Mouse (Mus musculus): ENCODE measurements around the gene Bpifa1.
"Not testable (repeated sequence)": the region's sequence is repeated elsewhere in the genome, so short reads cannot be mapped to it uniquely, and the experiment has no call there.

The Bpifa1 gene

DNA sequence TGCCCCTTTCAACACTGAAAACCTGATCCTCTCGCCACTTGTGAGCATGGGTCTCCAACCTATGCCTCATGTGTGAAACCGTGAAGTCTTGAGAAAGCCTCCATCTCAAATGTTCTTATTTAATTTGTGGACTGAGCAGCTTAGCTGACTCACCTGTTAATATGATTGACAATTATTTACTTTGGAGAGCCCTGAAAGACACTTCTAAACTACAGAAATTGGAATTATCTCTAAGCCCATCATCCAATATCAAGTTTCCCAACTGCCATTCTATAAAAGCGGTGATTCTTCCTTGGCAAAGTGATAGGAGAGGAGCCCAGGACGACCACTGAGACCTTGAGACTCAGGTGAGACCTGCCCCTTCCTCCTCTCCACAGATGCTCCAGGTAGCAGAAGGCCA lies at the start of gene Bpifa1:
Gene Bpifa1, plus strand, starts transcription at position 301 of the 400 bp plus-strand sequence.
- in situ Hi-C loops (cut with MboI, MseI) = no loop called here

GRCm38 (mm10) chr2:154097734-154098133 lies 44.9 kb upstream of the Bpifa1 start:
- in situ Hi-C loops (cut with MboI, MseI) = no loop called here

GRCm38 (mm10) chr2:154117381-154117780 lies 25.3 kb upstream of the Bpifa1 start:
- in situ Hi-C loops (cut with MboI, MseI) = no loop called here

DNA sequence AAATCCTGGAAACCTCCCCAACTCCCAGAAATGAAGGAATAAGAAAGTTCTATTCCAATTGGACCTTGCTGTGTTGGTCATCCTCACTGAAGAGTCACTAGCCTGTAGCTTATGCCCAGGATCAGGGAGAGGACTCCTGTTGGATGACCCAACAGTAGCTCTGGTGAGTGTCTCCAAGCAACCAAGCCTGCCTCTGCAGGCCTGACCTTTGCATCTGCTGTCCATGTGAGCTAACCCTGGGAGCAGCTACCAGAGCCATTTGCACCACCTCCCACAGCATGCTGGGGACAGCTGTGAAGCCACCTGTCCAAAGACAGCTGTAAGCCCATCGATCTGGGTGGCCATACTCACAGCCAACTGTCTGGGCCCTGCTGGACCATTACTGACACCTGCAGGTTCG lies 12.6 kb upstream of the Bpifa1 start, which contains the start of gene Bpifa3:
Gene Bpifa3, plus strand, starts transcription at position 217 of the 400 bp plus-strand sequence.
- in situ Hi-C loops (cut with MboI, MseI) = no loop called here

DNA sequence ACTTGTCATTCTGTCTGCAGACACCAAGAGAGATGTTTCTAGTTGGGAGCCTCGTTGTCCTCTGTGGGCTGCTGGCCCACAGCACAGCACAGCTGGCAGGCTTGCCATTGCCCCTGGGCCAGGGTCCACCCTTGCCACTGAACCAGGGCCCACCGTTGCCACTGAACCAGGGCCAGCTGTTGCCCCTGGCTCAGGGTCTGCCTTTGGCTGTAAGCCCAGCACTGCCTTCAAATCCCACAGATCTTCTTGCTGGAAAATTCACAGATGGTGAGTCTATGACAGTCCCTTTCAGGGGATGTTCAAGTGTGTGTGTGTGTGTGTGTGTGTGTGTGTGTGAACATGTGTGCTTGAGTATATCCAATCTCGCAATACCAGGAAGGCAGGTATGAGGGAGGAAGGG lies 1.1 kb downstream of the Bpifa1 start:
- in situ Hi-C loops (cut with MboI, MseI) = no loop called here

- in situ Hi-C loops (cut with MboI, MseI) = no loop called here
These were observed 4.8 kb downstream of the Bpifa1 start for GRCm38 (mm10) chr2:154147496-154147895.

- in situ Hi-C loops (cut with MboI, MseI) = no loop called here
These were observed 15.8 kb downstream of the Bpifa1 start for GRCm38 (mm10) chr2:154158433-154158832.

- in situ Hi-C loops (cut with MboI, MseI) = no loop called here
These were observed 19.6 kb downstream of the Bpifa1 start, which contains the start of gene Bpifa5 for GRCm38 (mm10) chr2:154162307-154162706. TSS of gene Bpifa5 (plus strand) at chr2:154162607.

DNA sequence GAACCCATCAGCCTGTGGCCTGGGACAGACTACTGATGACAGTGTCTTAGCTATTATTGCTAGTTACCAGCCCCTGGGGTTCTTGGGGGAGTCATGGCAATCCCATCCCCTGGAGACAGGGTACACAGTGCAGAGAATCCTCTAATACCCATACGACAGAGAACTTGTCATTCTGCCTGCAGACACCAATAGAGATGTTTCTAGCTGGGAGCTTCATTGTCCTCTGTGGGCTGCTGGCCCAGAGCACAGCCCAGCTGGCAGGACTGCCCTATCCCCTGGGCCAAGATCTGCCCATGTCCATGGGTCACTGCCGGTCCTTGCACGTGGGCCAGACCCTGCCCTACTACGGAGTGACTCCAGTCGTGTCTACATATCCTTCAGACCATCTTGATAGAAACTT lies 20.6 kb downstream of the Bpifa1 start:
- in situ Hi-C loops (cut with MboI, MseI) = no loop called here

GRCm38 (mm10) chr2:154169172-154169571 lies 26.5 kb downstream of the Bpifa1 start:
- in situ Hi-C loops (cut with MboI, MseI) = no loop called here

DNA sequence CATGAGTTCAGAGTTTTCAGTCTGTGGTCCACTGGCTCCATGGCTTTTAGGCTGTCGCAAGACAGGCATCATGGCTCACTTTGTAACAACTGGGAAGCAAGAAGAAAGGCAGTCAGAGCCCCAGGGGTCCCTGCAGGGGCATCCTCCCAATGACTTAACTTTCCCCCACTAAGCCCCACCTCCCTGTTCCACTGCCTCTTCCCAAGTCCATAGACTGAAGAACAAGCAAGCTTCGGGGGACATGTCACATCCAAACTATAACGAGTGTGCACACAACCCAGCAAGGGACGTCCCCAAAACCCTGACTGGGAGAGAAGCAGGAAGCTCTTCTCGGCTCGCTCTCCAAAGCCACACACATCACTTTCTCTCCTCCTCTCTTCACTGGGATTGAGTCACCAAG lies 28.9 kb downstream of the Bpifa1 start:
- in situ Hi-C loops (cut with MboI, MseI) = no loop called here

GRCm38 (mm10) chr2:154173313-154173712 lies 30.6 kb downstream of the Bpifa1 start:
- in situ Hi-C loops (cut with MboI, MseI) = no loop called here

DNA sequence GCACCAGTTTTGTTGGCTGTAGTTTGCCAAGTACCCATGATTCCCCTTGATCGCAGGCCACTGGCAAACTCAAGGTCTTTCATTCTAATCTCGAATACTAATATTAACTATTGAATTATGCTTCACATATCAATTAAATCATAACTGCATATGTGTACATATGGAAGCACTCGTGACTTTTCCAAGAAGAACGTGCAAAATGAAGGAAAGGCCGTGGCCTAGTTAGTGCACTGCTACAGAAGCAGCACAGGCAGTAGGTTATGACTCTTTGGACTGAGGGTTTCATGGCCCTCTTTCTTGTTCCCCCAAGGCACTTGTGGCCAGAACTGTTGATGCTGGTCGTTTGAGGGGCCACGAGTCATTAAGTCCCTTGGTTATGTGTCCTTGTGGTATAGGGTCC lies 39.2 kb downstream of the Bpifa1 start:
- in situ Hi-C loops (cut with MboI, MseI) = not testable (repeated sequence)

DNA sequence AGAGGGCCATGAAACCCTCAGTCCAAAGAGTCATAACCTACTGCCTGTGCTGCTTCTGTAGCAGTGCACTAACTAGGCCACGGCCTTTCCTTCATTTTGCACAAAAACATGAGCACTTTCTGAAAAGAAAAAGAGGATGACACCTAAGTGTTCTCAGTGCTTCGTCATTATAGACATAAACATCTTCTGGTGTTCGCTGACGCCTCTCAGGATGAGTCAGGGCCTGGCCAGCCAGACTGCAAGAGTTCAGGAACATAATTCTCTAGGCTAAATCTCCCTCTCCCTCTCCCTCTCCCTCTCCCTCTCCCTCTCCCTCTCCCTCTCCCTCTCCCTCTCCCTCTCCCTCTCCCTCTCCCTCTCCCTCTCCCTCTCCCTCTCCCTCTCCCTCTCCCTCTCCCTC lies 40.4 kb downstream of the Bpifa1 start:
- in situ Hi-C loops (cut with MboI, MseI) = not testable (repeated sequence)

- in situ Hi-C loops (cut with MboI, MseI) = no loop called here
These were observed 42.6 kb downstream of the Bpifa1 start for GRCm38 (mm10) chr2:154185319-154185718.

- in situ Hi-C loops (cut with MboI, MseI) = no loop called here
These were observed 43.1 kb downstream of the Bpifa1 start for GRCm38 (mm10) chr2:154185748-154186147.

DNA sequence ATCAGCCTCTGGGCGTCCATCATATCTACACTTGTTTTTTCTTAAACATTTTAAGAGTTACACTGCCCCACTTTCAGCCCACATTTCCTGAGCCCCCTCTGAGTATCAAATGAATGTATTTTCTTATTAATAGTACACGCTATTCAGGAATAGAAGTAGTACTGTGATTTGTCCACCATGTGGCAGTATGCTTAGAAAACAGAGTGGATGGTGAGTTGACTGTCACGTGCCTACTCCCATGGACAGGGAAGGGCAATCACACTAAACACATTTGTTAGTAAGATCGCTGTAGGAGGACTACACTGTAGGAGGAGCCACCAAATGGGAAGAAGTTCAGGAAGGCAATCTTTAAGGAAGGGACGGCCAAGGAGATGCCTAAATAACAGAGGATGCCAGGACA lies 44.8 kb downstream of the Bpifa1 start:
- in situ Hi-C loops (cut with MboI, MseI) = no loop called here

GRCm38 (mm10) chr2:154189877-154190434 lies 47.3 kb downstream of the Bpifa1 start:
- in situ Hi-C loops (cut with MboI, MseI) = no loop called here

- in situ Hi-C loops (cut with MboI, MseI) = no loop called here
These were observed 48.0 kb downstream of the Bpifa1 start, which contains the start of gene Bpifb1 for GRCm38 (mm10) chr2:154190546-154191258. TSS of gene Bpifb1 (plus strand) at chr2:154190818.

- in situ Hi-C loops (cut with MboI, MseI) = no loop called here
These were observed 49.5 kb downstream of the Bpifa1 start for GRCm38 (mm10) chr2:154192141-154192540.

DNA sequence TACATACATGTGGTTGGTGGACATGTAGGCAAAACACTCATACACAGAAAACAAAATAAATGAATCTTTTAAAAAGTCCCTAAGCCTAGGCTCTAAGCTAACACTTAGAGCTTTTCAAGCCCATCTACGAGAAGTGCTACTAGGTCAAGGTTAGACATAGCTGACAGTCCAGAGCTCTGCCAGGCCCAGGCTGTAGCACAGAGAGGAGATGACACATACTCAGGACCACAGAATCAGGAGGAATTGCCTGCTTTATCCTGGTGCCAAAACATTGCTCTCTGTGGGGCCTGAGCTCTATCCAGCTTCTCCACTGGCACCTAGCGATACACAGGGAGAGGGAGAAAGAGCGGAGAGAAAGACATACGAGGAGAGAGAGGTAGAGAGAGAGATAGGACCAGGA lies 50.4 kb downstream of the Bpifa1 start:
- in situ Hi-C loops (cut with MboI, MseI) = no loop called here

DNA sequence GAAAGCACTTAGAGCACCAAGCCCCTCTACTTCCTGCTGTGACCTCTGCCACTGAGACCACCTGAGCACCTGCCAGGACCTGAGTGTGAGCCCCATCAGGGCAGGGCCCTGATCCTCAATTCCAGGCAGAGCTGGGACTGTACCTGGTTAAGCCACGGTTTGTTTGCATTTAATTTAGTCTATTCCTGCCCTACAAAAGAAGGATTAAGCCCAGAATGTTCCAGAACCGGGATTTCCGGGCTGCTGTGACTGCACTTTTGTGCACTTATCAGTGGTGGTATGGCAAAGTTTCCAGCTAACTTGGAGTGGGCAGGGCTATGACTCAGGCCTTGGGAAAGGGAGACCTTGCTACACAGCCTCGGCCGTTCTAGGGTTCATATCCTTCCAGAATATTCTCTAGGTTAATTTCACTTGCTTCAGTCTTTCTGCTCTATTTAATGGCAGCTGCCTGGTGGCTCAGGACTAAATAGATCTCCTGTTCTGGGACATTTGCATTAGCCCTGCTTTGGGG lies 51.4 kb downstream of the Bpifa1 start:
- in situ Hi-C loops (cut with MboI, MseI) = no loop called here

DNA sequence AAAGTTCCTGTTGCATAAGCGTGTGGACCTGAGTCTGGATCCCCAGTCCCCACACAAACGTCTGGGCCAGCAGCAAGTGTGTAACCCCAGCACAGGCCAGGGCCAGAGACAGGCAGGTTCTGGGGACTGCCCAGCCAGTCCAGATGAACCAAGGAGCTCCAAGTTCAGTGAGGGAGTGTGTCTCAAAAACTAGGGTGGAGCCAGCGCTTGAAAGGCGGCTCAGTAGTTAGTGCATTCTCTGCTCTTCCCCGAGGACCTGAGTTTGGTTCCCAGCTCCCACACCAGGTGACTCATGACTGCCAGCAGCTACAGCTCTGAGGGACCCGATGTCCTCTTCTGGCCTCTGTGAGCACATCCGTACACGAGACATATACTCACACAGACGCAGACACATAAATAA lies 54.4 kb downstream of the Bpifa1 start:
- in situ Hi-C loops (cut with MboI, MseI) = no loop called here

All from T-helper 2 cell (primary cell).